Mouse (Mus musculus) right cerebral cortex, adult 18-20 months (tissue): ENCODE measurements around the gene Abhd14a.
A peak's percentile ranks its signal among the peaks of the same experiment; 100 is the strongest.

Source experiments
- DNase-seq: peaks from one replicate; pipeline ENCODE4 v3.0.0; 2022; ENCODE audit warnings: mixed read lengths

Abhd14a gene

DNA sequence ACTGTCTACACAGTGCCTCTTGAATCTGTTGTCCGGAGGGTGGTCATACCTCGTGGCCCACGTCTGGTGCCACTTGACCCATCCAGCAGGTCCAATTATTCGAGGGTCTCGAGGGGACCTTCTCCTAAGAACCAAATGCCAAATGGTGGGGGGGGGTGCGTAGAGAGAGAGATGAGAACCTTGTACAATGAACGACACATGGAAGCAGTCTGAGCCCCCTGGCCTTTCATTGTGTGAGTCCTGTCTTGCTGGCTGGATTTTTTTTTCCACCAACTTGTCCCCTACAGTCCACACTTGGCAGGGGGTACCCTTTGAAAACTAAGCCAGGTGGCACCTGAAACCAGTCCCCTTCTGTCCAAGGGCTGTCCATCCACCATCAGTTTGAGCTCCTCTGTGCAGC is 20.3 kb upstream of the Abhd14a start:
- DNase-seq: no peak

DNA sequence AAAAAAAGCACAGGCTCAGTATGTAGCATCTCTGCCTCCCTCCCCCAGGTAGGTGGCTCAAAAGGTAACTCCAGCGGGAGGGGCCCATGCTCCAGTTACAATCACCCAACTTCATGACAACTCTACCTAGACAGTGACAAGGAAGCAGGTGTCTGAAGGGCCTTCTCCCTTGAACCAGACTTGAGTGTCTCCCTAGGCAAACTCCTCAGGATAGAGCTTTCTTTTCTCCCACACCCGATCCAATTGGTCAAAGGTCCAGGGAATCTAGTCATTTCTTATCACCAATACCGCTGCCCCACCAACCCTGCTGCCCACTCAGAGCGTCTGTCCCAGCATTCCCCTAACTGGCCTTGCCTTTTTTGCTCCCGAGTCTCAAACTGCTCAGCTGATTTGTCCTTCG is 19.2 kb upstream of the Abhd14a start:
- DNase-seq: no peak

DNA sequence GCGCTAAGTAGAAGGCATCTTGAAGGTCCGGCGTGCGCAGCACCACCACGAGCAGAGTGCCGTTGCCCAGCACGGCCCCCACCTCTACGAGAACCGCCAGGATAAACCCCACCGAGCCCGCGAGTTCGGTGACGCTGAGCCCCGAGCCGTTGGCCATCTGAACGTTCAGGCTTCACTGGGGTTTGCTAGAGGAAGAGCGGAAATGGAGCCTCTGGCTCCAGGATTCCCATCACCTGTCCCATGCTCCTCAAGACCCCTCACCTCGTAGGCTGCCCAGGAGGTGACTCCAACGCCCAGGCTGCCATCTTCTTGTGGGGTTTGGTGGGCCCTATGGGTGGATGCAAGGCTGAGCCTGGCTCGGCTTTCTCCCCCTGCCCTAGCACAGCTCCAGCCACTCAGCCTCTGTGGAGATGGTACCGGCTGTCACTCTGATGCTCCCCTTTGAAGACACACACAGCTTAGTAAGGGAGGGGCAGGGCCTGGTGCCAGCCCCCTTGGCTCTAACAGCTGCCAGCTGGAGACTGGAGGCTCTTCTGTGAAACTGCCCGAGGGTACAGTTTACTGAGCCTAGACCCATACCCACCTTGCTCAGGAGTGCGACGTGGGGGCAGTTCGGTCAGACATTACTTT is 18.2 kb upstream of the Abhd14a start, which contains the start of gene Gpr62:
TSS of gene Gpr62 (minus strand) at position 368 of the 630 bp plus-strand sequence.
- DNase-seq: peak; percentile 75

DNA sequence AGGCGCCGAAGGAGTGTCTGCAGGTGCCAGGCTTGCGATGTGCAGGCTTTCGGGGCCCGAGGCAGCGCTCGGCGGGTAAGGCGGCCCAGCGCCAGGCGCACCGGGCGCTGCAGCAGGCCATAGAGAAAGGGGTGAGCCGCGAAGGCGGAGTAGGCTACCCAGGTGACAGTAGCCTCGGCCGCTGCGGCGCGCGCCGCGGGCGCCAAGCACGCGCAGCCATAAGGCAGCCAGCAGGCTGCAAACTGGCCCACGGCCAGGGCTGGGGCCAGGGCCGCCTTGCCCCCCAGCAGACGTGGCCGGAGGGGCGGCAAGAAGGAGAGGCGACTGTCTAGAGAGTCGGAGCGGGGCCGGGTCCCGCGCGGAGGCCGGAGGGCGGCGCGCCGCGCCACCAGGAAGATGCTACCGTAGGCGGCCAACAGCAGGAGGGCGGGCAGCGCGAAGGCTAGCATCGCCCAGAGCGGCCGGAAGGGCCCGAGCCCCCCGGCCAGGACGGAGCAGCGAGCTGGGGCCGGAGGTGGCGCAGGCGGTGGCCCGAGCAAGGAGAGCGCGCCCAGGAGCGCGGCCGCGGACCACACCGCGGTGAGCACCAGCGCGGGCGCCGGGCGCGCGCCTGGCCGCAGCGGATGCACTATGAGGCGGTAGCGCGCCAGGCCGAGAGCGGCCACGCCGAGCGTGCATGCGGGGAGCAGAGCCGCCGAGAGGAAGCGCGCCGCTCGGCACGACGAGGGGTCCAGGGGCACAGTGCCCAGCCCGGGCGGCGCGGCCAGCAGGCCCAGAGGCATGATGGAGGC is 17.5 kb upstream of the Abhd14a start:
- DNase-seq: peak; percentile 84

DNA sequence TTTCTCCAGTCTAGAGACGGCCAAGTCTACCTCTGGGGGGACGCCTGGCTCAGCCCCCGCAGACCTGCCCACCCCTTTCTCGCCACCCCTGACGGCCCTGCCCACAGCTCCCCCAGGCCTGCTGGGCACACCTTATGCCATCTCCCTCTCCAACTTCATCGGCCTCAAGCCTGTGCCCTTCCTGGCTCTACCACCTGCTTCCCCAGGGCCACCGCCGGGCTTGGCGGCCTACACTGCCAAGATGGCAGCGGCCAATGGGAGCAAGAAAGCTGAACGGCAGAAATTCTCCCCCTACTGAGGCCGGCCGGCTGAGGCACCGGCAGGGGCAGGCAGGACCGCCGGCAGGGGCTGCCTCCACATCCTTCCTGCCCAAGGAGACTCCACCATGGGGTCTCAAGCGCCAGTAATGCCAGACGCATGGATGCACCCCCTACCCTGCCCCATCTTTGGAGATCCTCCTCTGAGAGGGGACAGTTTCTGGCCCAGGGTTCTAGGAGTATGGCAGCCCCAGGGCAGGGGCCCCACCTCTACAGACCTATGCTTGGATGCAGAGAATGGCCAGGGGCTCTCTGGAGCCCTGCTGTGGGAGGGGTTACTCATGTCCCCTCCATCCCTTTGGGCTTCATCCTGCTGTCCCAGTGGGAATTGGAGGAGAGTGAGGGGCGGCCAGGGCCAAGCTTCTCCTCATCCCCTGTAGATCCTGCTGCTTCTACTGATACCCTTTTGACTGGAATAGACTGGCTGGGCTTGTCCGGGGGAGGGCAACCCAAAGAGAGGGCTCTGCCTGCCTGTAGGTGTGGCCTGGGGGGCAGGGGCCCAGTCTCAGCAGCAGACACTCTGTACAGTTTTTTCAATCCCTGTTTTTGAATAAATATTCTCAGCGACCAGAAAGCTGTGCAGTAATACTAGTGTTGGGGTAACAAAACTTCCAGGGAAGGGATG is 15.9 kb upstream of the Abhd14a start:
- no peak for DNase-seq

DNA sequence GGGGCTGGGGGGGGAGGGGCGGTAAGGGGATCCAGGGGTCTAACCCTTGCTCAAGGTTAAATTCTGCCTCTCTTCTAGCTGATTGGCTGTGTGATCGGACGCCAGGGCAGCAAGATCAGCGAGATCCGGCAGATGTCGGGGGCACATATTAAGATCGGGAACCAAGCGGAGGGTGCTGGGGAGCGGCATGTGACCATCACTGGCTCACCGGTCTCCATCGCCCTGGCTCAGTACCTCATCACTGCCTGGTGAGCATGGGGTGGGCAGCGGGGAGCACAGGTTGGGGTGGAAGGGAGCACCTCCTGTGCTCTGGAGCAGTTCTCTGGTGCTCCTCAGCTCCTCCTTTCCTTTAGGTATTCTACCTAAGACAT is 14.9 kb upstream of the Abhd14a start:
- DNase-seq: no peak

DNA sequence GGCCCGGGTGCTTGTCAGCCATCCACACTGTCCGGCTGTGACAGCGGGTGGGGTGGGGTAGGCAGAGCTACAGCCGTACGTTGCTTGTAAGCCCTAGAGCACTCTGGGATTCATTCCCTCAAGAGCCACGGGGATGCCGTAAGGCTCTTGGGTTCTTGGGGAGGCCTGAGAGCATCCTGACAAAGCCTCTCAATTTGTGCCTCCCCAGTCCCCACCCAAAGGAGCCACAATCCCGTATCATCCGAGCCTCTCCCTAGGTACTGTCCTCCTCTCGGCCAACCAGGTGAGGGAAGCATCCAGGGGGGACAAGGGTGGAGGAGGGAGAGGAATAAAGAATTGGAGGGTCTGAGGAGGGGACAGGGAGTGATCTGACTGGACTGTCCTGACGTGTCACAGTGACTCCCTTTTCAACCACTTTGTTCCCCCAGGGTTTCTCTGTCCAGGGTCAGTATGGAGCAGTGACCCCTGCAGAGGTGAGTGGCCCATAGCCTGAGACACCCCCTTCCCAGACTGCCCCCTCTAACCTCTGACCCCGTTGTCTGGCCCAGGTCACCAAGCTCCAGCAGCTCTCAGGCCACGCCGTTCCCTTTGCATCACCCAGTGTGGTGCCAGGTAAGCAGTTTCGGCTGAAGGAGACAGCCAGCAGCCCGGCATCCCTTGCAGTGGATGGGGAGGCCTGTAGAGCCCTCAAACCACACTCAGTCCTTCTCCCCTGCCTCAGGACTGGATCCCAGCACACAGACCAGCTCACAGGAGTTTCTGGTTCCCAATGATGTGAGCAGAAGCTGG is 14.4 kb upstream of the Abhd14a start:
- no peak for DNase-seq

DNA sequence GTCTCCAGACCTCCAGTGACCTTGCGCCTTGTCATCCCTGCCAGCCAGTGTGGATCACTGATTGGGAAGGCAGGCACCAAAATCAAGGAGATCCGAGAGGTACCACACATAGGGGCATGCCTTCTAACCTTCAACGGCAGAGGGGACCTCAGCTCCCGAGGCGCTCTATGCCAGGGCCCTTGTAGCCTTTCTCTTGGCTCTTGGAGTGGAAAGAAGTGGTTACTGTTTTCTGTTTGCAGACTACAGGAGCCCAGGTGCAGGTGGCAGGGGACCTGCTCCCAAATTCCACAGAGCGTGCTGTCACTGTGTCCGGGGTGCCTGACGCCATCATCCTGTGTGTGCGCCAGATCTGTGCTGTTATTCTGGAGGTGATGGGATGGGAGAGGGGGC is 13.5 kb upstream of the Abhd14a start:
- no peak for DNase-seq

DNA sequence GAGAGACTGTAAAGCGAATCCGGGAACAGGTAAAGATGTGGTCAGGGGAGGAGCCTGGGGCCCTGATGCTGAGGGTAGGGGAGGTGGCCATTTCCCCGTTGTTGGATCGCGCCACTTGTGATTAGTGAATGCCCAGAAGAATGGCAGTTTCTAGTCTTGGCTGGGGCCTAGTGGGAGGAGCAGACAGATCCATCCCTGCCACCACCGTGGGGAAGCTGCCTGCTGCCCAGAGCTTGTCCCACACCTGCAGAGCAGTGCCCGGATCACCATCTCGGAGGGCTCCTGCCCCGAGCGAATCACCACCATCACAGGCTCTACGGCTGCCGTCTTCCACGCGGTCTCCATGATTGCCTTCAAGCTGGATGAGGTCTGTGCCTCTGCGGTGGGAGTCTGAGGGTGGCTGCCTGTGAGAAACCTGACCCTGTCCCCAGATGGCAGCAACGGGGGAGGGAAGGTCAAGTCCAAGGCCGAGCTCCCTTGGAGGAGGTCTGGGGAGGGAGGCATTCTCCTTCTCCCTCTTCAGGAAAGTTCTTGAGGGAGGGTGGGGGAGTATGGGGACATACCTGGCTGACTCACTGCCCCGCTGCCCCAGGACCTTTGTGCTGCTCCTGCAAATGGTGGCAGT is 13.0 kb upstream of the Abhd14a start:
- DNase-seq: no peak

DNA sequence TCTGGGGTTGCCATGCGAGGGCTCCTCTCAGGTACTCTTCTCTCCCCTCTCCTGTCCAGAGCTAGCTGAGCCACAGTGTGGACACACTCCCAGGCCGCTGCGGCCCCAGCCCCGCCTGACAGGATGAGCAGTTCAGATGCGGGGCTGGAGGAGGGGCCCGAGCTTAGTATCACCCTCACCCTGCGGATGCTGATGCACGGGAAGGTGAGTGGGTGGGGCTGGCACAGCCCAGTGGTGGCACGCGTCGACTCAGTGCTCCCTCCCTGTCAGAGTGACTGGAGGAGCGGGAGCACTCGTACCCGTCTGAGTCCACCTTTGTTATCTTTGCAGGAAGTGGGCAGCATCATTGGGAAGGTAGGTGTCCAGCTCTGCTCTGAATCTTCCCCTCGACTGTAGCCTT is 12.5 kb upstream of the Abhd14a start:
- no peak for DNase-seq

DNA sequence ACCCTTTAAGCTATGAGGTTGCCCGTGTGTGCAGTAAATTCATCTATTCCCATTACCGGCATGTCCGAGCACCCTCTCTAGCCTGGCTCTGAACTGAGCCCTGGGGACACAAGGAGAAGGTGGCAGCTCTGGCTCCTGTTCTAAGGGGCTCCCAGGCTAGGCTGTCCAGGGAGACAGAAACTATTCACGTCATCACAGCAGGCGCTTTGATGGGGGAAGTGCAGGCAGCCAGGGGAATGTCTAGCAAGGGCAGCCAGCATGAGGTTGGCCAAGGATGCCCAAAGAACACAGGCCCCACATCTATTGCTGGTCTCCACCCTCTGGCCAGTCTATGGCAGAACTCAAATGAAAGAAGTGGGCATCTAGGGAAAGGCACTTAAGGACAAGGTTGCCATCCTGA is 10.4 kb upstream of the Abhd14a start:
- no peak for DNase-seq

DNA sequence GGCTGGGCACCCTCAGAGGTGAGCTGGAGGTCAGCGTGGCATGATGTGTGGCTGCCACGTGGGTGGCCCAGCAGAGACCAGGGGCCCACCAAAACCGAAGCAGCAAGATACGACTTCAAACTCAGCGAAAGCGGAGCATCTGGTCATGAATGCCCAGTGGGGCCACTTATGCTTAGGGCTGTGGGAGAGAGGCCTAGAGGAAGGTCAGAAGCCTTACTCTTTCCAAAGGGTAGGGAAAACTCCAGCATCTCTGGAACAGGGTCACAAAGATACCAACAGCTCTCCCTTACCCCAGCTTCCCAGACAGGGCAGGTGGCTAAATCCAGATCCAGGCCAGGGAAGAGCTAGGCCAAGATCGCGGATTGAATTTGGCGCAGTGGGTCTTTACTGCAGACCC is 9.7 kb upstream of the Abhd14a start:
- DNase-seq: no peak

DNA sequence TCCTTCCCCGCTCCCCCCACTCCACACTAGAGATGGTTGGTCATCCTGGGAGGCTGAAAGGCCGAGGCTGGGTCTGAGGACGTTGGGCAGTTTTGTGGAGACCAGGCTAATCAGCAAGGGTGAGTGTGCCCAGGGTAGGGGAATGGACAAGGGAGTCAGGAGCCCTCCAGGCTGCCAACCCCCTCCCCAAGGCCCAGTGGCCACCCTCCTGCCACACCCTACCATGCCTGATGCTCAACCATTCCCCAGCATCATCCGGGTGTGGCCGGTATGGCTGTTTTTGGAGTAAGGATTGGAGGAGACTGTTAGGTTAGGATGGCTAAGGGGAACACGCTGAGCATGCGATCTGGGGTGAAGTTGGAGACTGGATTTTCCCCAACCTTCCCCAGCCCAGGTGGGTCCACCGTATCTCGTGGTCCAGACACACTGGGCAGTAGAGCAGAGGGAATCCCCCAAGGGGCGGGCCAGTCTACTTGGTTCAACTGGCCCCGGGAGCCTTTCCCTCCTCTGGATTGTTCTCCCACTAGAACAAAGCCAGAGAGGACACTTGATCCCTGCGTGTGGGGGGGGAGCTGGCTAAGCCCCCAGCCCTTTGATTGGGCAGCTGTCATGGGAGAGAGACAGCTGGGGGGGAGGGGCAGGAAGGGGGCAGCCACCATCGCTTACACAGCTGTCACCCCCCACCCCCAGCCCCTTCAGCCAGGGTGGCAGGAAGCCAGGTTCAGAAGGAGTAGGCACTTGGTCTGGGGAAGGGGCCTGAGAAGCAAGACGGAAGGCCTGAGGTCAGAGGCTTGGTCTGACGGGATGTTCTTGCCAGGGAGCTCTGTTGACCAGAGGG is 9.1 kb upstream of the Abhd14a start:
- DNase-seq: no peak

DNA sequence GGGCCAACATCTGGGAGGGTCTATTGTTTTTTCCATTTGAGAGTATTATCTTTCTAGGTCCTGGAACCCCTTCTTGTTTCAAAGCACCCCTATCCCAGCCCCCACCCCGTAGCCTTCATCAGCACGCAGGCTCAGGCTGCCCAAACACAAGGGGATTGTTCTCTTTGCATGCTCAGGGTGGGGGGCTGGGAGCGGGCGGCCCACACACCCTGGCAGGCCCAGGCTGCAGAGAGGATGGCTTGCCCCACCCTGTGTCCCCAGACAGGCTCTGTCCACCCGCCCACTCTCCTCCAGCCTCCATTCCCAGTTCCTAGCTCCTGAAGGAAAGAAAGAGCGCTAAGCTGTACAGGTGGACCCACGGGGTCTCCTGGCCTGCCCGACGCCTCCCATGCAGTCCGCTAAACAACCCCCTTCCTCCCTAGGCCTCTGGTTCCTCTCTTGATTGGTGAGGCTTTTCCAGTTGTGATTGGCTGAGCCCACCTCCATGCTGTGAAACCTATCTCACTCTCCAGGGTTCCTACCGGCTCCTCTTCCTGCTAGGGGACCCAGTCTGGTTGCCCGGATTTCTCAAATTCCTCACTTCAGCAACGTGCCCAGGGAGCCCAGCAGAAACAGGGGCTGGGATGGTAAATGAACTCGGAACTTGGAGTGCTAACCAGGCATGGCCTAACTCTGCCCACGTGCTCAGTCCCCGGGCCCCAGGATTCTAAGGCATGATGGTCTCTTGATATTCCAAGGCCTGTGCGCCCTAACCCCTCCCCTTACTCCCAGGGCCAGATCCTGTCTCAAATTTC is 7.6 kb upstream of the Abhd14a start:
- peak; percentile 64 for DNase-seq

DNA sequence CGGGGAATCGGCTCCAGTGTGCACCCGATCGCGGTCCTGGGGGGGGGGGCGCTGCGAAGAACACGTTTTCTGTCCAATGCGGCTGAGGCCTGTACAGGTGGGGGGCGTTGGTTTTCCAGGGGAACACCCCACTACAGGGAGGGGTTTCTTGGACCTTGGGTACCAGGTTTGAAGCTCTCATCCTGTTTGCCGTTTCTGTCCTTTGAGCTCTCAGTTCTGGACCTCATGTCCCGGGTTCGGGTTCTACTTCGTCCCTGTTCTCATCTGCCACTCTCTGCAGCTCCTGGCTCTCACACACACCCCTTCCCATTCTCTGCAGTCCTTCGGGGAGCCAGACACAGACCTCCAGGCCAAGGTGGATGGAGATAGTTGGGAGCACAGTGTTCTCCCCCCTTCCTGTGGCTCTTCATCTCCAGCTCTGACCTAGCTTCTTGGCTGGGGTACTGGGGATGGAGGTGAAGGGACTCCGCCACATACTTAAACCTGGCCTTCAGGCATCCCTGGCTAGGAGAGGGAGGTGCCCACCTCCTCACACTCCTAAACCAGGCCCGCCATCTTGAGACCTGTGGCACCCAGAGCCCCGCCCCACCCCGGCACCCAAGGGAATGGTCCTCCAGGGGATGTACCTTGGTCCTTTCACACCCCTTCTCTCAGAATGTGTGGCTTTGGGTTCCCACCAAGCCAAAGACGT is 6.7 kb upstream of the Abhd14a start:
- no peak for DNase-seq

DNA sequence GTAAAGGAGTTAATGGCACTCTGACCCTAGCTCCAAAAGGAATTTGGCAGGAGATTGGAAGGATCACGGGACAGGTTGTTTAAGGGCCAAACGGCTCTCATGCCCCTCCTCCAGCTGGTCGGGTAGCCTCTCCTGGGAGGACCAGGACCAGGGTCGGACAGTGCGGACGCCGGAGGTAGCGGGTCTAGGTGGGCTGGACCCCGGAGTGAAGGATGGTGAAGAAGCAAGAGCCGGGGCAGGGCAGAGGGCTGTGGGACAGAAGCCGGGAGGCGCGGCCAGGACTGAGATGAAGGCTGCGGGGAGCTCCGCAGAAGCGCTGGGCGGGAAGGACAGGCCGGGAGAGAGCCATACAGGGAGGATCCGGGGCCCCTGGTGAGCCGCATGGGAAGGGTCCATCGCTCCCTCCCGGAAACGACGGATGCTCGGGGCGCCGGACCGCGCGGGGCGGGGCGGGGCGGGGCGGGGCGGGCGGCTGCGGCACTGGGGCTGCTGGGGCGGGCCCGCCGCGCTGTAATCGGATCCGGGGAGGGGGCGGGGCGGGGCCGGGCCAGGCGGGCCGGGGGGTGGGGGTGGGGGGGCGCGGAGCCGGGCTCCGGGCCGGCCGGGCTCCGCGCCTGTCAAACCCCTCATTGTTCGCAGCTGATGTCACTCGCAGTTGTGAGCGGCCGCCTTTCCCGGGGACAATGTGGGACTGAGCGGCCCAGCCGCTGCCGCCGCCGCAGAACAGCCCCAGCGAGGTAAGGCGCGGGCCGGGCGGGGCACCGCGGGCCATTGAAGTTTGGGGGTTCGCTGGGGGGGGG is 6.0 kb upstream of the Abhd14a start, which contains the start of gene Pcbp4:
TSS of gene Pcbp4 (plus strand) at position 21 of the 800 bp plus-strand sequence.
- no peak for DNase-seq

DNA sequence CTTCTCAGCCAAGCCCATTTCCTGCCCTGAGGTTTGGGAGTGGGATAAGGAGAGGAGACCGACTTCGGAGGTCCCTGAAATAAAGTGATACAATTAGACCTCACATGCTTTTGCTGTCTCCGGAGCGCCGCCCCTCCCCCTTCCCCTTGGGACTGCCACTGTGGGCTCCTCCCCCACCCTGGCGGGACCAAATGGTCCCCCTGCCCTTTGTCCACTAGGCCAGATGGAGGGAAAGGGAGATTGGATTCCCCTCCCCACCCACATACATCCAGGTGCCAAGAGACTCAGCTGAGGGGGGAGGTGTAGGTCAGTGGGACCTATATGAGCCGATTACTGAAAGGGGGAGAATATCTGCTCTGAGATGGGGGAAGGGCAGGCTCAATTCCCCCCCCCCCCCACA is 5.3 kb upstream of the Abhd14a start:
- no peak for DNase-seq

DNA sequence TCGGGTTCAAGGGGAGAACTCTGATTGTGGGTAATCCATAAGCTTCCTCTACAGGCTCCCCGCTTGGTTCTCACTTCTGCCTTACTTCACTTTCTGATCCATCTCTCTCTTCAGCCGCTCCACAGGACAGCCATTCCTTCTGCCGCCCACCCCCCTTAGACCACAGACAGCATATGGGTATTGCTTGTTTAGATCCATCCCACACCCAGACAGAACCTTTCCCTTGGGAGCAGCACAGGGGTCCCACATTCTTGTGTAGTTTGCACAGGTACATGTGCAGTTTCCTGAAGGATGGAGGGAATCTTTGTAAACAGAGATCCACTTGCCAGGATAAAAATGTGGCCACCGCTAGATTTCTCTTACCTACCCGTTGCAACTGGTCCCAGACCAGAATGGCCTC is 4.9 kb upstream of the Abhd14a start:
- no peak for DNase-seq

DNA sequence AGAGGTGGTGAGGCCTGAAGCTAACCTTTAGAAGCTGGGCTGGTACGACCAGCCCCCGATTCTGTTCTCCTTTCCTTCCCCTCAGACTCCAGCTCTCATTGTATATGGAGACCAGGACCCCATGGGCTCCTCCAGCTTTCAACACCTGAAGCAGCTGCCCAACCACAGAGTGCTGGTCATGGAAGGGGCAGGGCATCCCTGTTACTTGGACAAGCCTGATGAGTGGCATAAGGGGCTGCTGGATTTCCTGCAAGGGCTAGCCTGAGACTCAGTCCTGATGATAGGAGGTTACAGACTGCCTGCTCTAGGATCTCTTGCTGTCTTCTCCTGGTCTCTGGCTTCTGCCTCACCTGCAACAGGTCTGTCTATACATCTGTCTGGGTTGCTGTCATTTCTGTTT is 4.4 kb upstream of the Abhd14a start:
- DNase-seq: no peak
